Comparison of ENCODE assay signal across 12 mouse cellular contexts in genomic region chr16:86645436-86645835, GRCm38 (mm10).
DNase-seq lines count a peak whose midpoint lies in the region; ATAC-seq and TF ChIP-seq lines count a peak whose summit lies in the region.
"Had no signal": no experiment of that assay in that cellular context is flagged by ENCODE, and none has a peak within 500 bp of the region (broad histone marks: within the 10 kb centered on the region; RNA-seq: fewer than 3 reads in every experiment).

No protein-coding gene starts in this region.

- no peak overlapping the region for H3K4me2 ChIP-seq in kidney, postnatal 0 days (ENCODE audit: low read length)
- H3K4me2 ChIP-seq: hindbrain, embryonic 12.5 days had no signal

- no peak overlapping the region for H3K9ac ChIP-seq in kidney, postnatal 0 days (ENCODE audit: low read depth, low read length)
- H3K9ac ChIP-seq: hindbrain, embryonic 12.5 days; liver, embryonic 14.5 days had no signal

- no peak overlapping the region for H3K4me3 ChIP-seq in layer of hippocampus, adult 2 months
- no peak overlapping the region for H3K4me3 ChIP-seq in kidney, postnatal 0 days (replicated peaks; ENCODE audit: low read depth, low read length)
- H3K4me3 ChIP-seq: hindbrain, embryonic 12.5 days had no signal

- DNase-seq in cerebellum, postnatal 10 days = peak; percentile 2 to 3
- no peak for DNase-seq in cerebellum, adult 11-12 months
- DNase-seq in layer of hippocampus, adult 2 months (ENCODE audit: low spot score in 2 of 2) = no peak
- no peak for DNase-seq in layer of hippocampus, postnatal 10 days (ENCODE audit: low spot score in 2 of 2)
- peak; percentile 54 for DNase-seq in adipocyte (ENCODE audit: low spot score)
- no peak for DNase-seq in kidney, postnatal 0 days (ENCODE audit: low spot score)
- no peak for DNase-seq in urinary bladder, postnatal 10 days (ENCODE audit: low spot score)
- DNase-seq in thymus, adult 18-20 months = no peak
- DNase-seq: adrenal gland, postnatal 25 days; B cell, adult 2 months had no signal

- no peak for ATAC-seq in kidney, postnatal 0 days (replicated peaks; ENCODE audit: low FRiP score, low read depth)

- no peak for TF ChIP-seq CTCF in layer of hippocampus, adult 2 months (conservative IDR thresholded peaks at IDR 0.05)
- no peak for TF ChIP-seq CTCF in kidney, postnatal 0 days (IDR thresholded peaks at IDR 0.05; ENCODE audit: low read depth)

- no peaks in the 10 kb centered on the region for H3K9me3 ChIP-seq in kidney, postnatal 0 days (replicated peaks; ENCODE audit: low read length)
- H3K9me3 ChIP-seq: hindbrain, embryonic 12.5 days had no signal

- H3K27me3 ChIP-seq in kidney, postnatal 0 days (ENCODE audit: insufficient read depth, low read length) = no peaks in the 10 kb centered on the region
- H3K27me3 ChIP-seq: hindbrain, embryonic 12.5 days had no signal

- no peaks in the 10 kb centered on the region for H3K36me3 ChIP-seq in kidney, postnatal 0 days (ENCODE audit: insufficient read depth, low read length)
- H3K36me3 ChIP-seq: hindbrain, embryonic 12.5 days had no signal

- H3K4me1 ChIP-seq in kidney, postnatal 0 days (replicated peaks; ENCODE audit: insufficient read depth, low read length) = no peaks in the 10 kb centered on the region
- H3K4me1 ChIP-seq: hindbrain, embryonic 12.5 days had no signal

- H3K27ac ChIP-seq in layer of hippocampus, adult 2 months = peak overlapping the region; percentile 15; the same call in 1 of the 2 replicates
- peak overlapping the region; percentile 15; the same call in 1 of the 2 replicates for H3K27ac ChIP-seq in kidney, postnatal 0 days
- H3K27ac ChIP-seq: hindbrain, embryonic 12.5 days; liver, embryonic 14.5 days had no signal

- WGBS in kidney, postnatal 0 days = 88% methylated on average over 1 of the region's 1 CpGs

Comparison
In these comparisons a context has a peak if more than half of its experiments do, and no peak if none do; other contexts are left out.
1. DNase-seq: peak in cerebellum, postnatal 10 days (2 of 2) and adipocyte (single experiment); none in cerebellum, adult 11-12 months (single experiment), layer of hippocampus, adult 2 months (0 of 2), layer of hippocampus, postnatal 10 days (0 of 2), kidney, postnatal 0 days (single experiment), urinary bladder, postnatal 10 days (single experiment) and thymus, adult 18-20 months (0 of 2).